Mouse (Mus musculus) left cerebral cortex, postnatal 10 days (tissue): ENCODE results near the gene Gm49388. TPM values are rescaled to one million over a fixed set of nuclear protein-coding genes. Genes with fewer than 3 reads are reported as not detected.
"Not testable (repeated sequence)": the region's sequence is repeated elsewhere in the genome, so short reads cannot be mapped to it uniquely, and the experiment has no call there.

Source experiments
- DNase-seq, 2 experiments: peaks; one replicate each; pipeline ENCODE4 v3.0.0; 2021 to 2022; ENCODE audit warnings: low spot score in 2 of 2, mixed read lengths in 1 of 2; ENCODE audit errors: extremely low spot score in 1 of 2
- intact Hi-C: fragments of 180-260 bp; cut with DNase I; formaldehyde crosslinking; loops from one replicate; pipeline ENCODE4 v1.15.1; 2025
- total RNA-seq, 2 experiments: library from RNA; stranded (reverse); gene quantifications; 2 replicates each; pipeline ENCODE4 v1.2.3; 2021

Gene Gm49388
- total RNA-seq, 2 experiments from 2014 or later: 3.0 to 4.7 TPM

DNA sequence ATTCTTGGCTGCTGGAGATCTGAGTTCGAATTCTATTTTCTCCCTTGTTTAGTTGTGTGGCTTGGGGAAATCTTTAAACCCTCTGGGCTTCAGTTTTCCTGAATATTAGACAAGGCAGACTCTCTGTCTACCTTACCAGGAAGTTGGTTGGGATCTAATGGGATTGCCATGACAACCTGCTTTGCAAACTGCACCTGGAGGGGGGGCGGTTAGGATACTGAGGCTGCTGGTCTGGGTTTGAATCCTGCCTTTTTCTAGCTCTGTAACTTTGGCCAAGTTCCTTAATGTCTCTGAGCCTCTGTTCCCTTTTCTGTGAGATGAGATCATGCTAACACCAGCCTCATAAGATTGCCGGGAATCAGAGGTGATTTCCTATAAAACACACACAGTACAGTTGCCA lies 37.1 kb downstream of the Gm49388 start:
- DNase-seq: no peak
- intact Hi-C loops: no loop called here

GRCm38 (mm10) chr7:127823236-127824171 lies 38.1 kb downstream of the Gm49388 start:
- intact Hi-C loops: no loop called here
- DNase-seq: no peak

DNA sequence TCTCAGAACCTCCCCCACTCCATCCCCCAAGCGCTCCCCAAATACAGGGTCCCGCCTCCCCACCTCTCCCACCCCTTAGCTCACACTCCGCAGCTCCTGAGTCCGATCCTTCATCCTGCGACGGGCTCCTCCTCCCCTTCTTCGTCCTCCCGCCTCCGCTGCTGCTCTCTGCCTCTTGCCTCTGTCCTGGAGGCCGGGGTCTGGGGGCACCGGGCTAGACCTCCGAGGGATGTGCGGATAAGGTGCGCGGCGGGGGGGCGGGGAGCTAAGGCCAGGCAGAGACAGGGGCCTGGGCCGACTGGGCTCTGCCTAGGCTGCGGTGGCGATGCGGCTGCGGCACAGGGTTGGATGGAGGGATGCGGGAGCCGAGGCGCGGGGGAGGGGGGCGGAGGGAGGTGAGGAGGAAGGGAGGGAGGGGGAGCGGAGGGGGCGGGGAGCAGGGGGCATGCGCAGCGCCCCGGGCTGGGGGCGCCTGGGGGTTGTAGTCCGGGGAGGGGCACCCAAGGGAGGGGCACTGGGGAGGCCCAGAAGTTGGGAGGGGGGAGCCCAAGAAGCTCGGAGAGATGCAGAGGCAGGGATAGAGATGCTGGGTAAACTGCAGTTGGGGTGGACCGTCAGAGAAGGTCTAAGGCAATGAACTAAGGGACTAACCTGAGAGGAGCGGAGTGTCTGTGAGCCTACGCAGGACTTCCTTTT lies 38.9 kb downstream of the Gm49388 start, which contains the start of the genes Stx4a and Stx1b:
TSS of gene Stx4a (plus strand) at position 119 of the 696 bp plus-strand sequence.
TSS of gene Stx1b (minus strand) at position 374 of the 696 bp plus-strand sequence.
- peak; percentile 52 to 90 for DNase-seq
- intact Hi-C loops: no loop called here

DNA sequence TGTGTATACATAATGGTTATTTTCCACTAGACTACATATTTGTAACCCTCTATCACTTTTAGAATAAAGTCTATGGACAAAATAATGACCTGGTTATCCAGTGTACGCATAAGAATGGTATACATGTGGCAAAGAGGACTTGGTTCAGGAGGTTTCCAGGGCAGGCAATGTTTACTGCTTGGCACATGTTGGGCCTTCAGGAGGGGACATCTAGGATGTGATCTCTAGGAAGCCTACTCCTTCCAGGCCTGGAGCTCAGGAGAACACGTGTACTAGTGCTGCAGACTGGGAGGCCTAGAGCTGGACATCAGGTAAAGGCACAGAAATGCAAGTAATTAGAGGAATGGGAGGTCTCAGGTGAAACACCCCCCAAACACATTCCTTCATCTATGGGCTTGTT lies 50.1 kb downstream of the Gm49388 start:
- intact Hi-C loops: no loop called here
- DNase-seq: no peak

DNA sequence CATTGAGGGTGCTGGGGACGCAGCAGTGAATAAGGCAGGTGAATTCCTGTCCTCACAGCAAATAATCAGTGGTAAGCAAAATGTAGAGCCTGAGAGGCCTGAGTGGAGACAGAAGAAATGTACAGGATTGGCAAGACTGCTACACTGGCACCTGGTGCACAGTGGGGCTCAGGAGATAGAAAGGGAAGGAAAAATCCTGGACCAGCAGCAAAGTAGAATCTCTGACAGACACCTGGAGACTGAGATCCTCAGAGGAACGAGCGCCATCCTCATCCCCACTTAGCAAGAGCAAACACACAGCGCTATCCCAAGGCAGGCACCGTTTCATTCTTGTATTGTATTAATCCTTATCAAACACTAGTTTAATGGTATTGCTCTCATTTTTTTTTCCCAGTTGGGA lies 52.1 kb downstream of the Gm49388 start:
- DNase-seq: no peak
- intact Hi-C loops: no loop called here

DNA sequence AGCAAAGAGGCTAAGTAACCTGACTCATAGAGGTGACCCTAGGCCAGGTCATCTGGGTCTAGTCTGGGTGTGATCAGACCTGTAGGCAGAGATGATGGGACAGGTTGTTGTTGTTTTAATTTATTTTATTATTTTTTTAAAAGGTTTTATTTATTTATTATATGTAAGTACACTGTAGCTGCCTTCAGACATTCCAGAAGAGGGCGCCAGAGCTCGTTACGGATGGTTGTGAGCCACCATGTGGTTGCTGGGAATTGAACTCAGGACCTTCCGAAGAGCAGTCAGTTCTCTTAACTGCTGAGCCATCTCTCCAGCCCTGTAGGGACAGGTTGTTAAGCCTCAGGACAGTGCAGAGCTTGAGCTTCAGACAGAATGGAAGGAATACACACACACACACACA lies 52.5 kb downstream of the Gm49388 start:
- DNase-seq, intact Hi-C loops: not testable (repeated sequence)

DNA sequence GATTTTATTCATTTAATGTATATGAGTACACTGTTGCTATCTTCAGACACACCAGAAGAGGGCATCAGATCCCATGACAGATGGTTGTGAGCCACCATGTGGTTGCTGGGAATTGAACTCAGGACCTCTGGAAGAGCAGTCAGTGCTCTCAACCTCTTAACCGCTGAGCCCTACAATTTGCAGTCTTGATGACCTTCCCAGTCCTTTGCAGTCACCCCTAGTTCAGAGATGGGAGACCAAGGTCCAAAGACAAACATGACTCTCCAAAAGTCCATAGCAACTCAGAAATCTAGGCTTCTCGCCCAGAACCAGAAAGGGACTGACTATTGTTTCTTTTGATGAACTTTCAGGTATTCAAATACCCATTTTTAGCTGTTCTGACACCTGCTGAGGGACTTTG lies 54.6 kb downstream of the Gm49388 start:
- intact Hi-C loops, DNase-seq: not testable (repeated sequence)

GRCm38 (mm10) chr7:127840886-127841285 lies 55.5 kb downstream of the Gm49388 start:
- peak; percentile 56 to 87 for DNase-seq
- intact Hi-C loops: no loop called here

- intact Hi-C loops: no loop called here
- peak; percentile 96 to 98 for DNase-seq
These were observed 56.1 kb downstream of the Gm49388 start for GRCm38 (mm10) chr7:127841340-127842000.

DNA sequence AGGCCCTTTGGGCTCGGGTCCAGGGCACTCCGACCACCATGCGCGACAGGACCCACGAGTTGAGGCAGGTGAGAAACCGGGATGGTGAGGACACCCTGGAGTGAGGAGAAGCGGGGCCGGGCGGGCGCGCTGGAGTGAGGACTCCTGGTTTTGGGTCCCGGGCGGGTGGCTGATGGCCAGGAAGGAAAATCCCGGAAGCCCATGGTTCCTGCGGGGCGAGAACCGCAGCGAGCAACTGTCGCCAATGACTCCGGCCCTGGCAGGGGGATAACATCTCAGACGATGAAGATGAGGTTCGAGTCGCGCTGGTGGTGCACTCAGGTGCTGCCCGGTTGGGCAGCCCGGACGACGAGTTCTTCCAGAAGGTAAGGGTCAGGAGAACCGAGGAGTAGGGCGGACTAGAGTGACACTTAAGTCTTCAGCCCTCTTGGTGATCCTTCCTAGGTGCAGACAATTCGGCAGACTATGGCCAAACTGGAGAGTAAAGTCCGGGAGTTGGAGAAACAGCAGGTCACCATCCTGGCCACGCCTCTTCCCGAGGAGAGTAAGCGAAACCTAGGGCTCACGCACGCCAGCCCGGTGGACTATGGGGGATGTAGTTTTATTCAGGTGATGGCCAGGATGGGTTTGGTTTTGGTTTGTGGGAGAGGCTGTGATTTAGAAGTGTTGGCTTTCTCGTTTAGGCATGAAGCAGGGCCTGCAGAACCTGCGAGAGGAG lies 56.8 kb downstream of the Gm49388 start:
- peak; percentile 53 to 90 for DNase-seq
- intact Hi-C loops: no loop called here

DNA sequence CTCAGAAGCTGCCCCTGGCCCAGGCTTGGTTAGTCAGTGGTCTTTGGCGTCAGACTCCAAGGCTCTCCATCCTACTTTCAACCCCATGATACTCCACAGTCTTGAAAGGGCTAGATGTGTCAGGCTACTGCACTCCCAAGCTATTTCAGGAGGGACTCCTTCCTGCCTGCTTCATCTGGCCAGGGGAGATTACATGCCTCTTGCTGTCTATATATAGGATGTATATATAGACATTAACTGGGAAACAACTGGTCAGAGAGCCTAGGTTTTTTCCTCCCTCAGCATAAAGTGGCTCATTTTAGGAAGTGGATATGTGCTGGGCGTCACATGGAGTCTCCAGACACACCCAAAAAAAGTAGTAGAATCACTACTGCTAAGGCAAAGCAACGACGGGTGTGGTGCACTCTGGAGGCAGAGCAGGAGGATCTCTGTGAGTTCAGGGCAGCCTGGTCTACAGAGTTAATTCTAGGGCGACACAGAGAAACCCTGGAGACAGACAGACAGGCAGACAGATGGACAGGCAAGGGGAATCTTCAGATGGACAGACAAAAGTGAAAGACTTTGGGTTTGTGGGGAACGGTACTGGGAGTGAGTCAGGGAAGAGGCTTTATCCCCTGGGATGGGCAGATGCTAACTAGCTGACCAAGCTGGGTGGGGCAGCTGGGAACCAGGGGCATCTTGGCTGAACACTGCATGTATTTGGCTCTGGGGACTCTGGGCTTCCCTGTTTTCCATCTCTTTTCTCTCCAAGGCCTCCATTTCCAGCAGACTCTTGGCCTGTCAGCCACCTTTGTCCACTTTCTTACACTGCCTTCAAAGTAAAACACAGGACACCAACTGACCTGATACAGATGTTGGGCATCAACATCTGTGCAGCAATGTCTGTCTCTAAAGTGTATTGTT lies 64.8 kb downstream of the Gm49388 start:
- no peak for DNase-seq
- intact Hi-C loops: no loop called here

DNA sequence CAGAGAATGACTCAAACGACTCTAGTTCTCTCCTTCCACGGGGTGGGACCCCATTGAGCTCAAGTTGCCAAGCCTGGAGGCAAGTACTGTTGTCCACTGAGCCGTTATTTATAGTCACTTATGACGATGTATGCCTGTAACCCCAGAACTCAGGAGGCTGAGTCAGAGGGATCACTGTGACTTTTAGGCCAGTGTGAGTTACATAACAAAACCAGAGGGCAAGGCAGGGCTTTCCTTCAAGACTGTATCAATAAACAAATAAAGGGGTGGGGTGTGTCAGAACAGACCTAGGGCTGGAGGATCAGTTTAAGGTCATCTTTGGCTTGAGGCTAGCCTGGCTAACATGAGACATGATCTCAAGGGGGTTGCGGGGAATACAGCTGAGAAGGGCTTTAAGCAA lies 65.5 kb downstream of the Gm49388 start:
- no peak for DNase-seq
- intact Hi-C loops: no loop called here

Other genes with a start within 250 kb of the Gm49388 start
- gene Tmem265, start 224.2 kb upstream of the Gm49388 start, total RNA-seq: 1 to 10 TPM; 1.8 to 4.9 TPM
- gene Phkg2, start 212.3 kb upstream of the Gm49388 start, total RNA-seq: 10 to 100 TPM; 71.4 to 76.7 TPM
- 1 to 10 TPM; 8.1 to 8.3 TPM for gene Ccdc189, start 197.0 kb upstream of the Gm49388 start, total RNA-seq
- 10 to 100 TPM; 63.8 to 64.1 TPM for gene Rnf40, start 196.8 kb upstream of the Gm49388 start, total RNA-seq
- 10 to 100 TPM; 22.3 to 29.8 TPM for gene Zfp629, start 169.8 kb upstream of the Gm49388 start, total RNA-seq
- 10 to 100 TPM; 55.1 to 55.9 TPM for gene Bcl7c, start 76.7 kb upstream of the Gm49388 start, total RNA-seq
- 1 to 10 TPM; 2.9 to 4.5 TPM for gene Ctf1, start 72.9 kb upstream of the Gm49388 start, total RNA-seq
- gene Ctf2, start 53.4 kb upstream of the Gm49388 start, total RNA-seq: not detected
- gene Fbxl19, start 41.1 kb upstream of the Gm49388 start, total RNA-seq: 100 to 1,000 TPM in 1 of 2 experiments, 10 to 100 TPM in 1; 99.3 to 107 TPM
- gene Orai3, start 15.8 kb upstream of the Gm49388 start, total RNA-seq: 10 to 100 TPM; 17.4 to 19.6 TPM
- 10 to 100 TPM; 35.0 to 40.9 TPM for gene Setd1a, start 8.9 kb upstream of the Gm49388 start, total RNA-seq
- 1 to 10 TPM; 2.4 to 4.5 TPM for gene Hsd3b7, start 15.0 kb downstream of the Gm49388 start, total RNA-seq
- 10 to 100 TPM; 48.0 to 52.9 TPM for gene Stx4a, start 38.7 kb downstream of the Gm49388 start, total RNA-seq
- 100 to 1,000 TPM; 340 to 347 TPM for gene Stx1b, start 38.9 kb downstream of the Gm49388 start, total RNA-seq
- 10 to 100 TPM; 24.7 to 24.8 TPM for gene Zfp646, start 90.6 kb downstream of the Gm49388 start, total RNA-seq
- 10 to 100 TPM; 23.3 to 26.0 TPM for gene Zfp668, start 91.2 kb downstream of the Gm49388 start, total RNA-seq
- under 1 TPM; 0.49 to 0.73 TPM for gene Prss53, start 105.4 kb downstream of the Gm49388 start, total RNA-seq
- not detected for gene Gm21974, start 109.8 kb downstream of the Gm49388 start, total RNA-seq
- gene Vkorc1, start 110.0 kb downstream of the Gm49388 start, total RNA-seq: 10 to 100 TPM; 23.9 to 24.6 TPM
- 10 to 100 TPM; 43.0 to 43.2 TPM for gene Bckdk, start 118.5 kb downstream of the Gm49388 start, total RNA-seq
- 10 to 100 TPM; 24.2 to 26.9 TPM for gene Kat8, start 126.9 kb downstream of the Gm49388 start, total RNA-seq
- gene Prss8, start 144.5 kb downstream of the Gm49388 start, total RNA-seq: under 1 TPM; 0.64 to 0.81 TPM
- 10 to 100 TPM; 12.2 to 14.4 TPM for gene Prss36, start 161.1 kb downstream of the Gm49388 start, total RNA-seq
- gene Fus, start 181.8 kb downstream of the Gm49388 start, total RNA-seq: 100 to 1,000 TPM; 387 to 389 TPM
- 1 to 10 TPM; 3.7 to 5.5 TPM for gene Pycard, start 208.3 kb downstream of the Gm49388 start, total RNA-seq
- under 1 TPM; 0.39 to 0.62 TPM for gene Trim72, start 218.3 kb downstream of the Gm49388 start, total RNA-seq